Mouse (Mus musculus): Measurements from ENCODE around the gene Tmem50a.
A peak's percentile ranks its signal among the peaks of the same experiment; 100 is the strongest.
"Not testable (repeated sequence)": the region's sequence is repeated elsewhere in the genome, so short reads cannot be mapped to it uniquely, and the experiment has no call there.

Gene Tmem50a

GRCm38 (mm10) chr4:134922925-134923244 is 8.1 kb upstream of the Tmem50a start:
- peak; percentile 77 to 80 for DNase-seq

DNA sequence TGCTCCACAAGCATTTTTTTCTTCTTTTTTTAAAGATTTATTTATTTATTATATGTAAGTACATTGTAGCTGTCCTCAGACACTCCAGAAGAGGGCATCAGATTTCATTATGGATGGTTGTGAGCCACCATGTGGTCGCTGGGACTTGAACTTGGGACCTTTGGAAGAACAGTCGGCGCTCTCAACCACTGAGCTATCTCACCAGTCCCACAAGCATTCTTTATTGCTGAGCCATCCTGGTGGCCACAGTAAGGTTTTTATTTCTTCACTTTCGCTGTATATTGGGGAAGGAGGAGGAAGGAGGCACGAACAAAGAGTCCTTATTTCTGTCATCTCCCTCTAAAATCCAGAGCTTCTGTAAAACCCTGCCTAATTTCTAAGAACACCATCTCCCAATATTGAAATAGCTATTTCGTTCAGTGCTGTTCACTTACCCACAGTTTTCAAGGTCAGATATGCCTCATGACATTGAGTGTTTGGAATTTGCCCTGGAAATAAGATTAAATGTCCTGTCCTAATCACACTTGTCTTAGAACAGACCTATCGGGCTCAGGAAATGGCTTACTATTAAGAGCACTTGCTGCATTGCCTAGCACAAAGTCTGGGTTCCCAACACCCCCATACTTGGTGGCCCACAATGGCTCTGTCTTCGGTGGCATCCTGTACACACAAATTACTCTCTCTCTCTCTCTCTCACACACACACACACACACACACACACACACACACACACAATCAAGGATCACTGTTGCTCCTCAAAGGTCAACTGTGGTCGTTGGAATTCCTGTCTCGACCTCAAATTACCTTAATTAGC is 7.5 kb upstream of the Tmem50a start:
- peak in 1 of 2 experiments; percentile 31 for DNase-seq

- DNase-seq = no peak
These were observed 6.9 kb upstream of the Tmem50a start for GRCm38 (mm10) chr4:134921703-134922102.

DNA sequence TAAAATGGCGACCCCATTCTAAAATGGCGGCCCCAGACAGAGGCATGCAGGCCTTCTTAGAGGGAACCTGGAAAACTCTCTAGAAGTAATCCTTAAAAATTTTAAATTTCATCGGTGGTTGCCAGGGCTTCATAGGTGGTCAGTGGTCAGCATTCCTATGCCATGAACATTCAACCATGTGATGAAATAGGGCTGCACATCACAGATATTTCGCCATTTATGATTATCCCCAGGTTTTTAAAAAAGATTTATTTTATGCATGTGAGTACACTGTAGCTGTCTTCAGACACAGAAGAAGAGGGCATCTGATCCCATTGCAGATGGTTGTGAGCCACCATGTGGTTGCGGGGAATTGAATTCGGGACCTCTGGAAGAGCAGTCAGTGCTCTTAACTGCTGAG is 5.8 kb upstream of the Tmem50a start:
- no peak for DNase-seq

DNA sequence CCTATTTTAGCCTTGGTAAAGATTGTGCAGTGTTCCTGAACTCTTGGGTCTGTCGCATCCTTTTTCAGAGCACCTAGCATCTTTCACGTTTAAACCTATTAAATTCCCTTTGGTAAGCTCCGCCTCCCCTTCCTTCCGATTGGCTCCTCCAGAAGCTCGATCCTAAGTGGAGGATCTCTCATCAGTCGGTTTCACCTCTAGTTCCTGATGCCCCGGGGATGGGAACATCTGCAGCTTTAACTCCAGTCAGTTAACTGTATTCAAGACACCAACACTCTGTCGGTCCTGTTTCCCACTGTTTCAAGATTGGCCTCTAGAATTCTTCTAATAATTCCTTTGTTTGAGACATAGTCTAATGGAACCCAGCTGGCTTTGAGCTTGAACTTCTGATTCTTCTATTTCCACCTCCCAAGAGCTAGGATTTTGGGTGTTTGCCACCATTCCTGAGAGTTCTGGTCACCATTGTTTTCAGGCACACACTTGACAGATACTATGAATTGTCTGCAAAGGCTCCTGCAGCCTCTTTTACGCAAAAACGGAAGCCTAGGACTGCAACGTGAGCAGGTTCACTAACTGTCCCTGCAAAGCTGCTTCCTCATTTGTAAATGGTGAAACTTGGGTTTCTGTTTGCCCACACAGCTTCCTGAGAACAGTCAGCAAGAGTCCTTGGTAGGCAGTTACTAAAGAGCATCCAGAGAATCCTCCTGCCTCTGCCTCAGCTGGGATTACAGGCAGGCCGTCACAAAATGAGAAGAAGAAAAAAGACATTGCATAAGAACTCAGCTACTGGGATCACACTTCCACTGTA is 5.1 kb upstream of the Tmem50a start:
- peak in 1 of 2 experiments; percentile 45 for DNase-seq

GRCm38 (mm10) chr4:134918381-134918780 is 3.6 kb upstream of the Tmem50a start:
- peak; percentile 70 to 81 for DNase-seq

DNA sequence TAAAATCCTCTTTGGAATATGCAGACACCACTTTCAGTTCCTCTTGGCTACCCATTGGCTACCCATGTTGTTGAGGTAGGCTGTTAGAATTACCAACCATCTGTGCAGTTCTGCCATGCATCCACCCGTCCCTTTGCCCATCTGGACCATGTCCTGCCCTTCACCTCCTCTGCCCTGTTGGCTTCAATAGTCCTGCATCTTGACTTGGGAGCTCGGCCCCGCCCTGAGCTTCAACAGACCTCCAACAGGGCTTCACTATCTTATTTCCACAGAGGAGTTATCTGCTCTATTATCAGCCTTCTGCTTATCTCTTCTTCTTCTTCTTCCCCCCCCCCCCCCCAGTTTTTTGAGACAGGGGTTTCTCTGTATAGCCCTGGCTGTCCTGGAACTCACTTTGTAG is 2.4 kb upstream of the Tmem50a start:
- no peak for DNase-seq

DNA sequence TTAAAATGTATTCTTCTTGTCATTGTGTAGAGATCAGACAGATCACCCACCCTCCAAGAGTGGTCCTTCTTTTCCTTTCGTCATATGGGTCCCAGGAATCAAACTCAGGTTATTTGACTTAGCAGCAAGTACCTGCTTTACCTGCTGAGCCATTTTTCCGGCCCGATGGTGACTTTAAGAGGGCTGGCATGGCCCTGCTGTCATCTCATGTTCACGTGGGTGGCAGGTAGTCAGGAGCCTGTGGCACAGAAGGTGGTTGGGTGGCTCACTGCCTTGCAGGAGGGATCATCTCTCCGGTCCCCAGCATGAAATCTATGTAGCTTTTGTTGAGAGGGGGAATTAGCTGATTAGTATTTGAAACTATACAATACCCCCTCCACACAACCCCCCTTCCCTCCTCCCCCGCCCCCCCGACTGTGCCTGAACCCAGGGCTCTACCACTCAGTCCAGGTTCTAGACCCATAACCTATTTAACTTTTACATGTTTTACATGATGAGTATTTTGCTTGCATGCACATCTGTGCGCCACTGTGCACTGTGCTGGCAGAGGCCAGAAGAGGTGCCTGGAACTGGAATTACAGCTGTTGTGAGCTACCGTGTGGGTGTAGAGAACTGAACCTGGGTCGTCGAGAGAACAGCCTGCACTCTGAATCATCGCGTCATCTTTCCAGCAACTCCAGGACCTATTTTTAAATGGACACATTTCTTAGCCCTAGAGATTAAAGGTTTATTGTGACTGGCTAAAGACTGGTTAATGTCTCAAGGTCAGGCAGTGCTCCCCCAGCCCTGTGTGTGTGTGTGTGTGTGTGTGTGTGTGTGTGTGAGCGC is 613 bp upstream of the Tmem50a start:
- DNase-seq = no peak

- DNase-seq = no peak
These were observed 531 bp downstream of the Tmem50a start for GRCm38 (mm10) chr4:134914122-134914863.

GRCm38 (mm10) chr4:134913413-134913812 is 1.4 kb downstream of the Tmem50a start:
- DNase-seq = peak; percentile 63 to 80

DNA sequence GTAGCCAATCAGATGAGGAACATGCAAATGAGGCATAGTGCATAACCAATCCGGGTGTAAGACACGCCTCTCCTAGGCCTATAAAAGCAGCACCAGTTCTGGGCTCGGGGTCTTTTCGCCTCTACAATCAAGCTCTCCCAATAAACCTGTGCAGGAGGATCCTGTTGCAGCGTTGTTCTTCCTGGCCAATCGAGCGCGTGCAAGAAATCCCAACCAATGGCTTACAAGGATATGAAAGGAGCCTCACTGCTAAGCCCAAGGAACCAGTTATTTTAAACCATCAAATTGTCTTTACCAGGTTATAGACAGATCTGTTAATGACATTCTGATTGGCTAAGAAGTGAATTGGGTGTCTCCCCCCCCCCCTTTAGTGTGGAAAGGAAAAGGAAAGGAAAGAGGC is 3.4 kb downstream of the Tmem50a start:
- DNase-seq = not testable (repeated sequence)

GRCm38 (mm10) chr4:134903046-134903445 is 11.8 kb downstream of the Tmem50a start:
- DNase-seq = no peak

DNA sequence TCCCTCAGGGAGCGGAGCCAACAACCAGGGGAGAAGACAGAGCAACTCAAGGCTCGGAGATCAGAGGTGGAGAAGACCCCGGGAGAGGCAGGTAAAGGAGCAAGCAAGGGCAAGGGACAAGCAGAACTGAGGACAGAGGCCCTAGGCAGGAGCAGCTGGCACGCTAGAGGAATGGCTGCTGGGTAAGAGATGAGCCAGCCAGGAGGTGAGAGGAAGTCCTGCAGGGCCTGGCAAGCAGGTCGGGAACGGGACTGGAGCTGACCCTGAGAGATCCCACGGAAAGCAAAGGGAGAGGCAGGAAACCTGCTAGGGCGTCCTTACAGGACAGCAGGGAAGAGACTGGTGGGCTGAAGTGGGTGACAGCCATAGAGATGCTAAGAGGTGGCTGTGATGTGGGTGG is 13.7 kb downstream of the Tmem50a start:
- no peak for DNase-seq

GRCm38 (mm10) chr4:134897256-134897655 is 17.6 kb downstream of the Tmem50a start:
- DNase-seq = no peak

DNA sequence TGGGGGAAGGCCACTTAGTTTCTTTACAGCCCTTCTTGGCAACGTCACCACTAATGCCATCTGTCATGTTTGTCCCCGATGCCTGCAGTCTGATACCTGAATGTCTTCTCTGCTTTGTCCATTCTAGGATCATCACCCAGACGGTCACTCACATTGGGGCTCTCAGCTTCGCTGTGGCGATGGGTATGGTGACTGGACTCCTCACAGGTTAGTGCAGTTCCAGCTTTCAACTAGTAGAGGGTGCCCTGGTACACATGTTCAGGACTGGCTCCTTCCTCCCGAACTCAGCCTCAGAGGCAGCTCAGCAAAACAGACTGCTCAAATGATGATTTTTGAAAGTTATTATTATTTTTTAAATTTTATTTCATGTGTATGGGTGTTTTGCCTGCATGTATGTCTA is 22.7 kb downstream of the Tmem50a start:
- DNase-seq = peak; percentile 42 to 72

DNA sequence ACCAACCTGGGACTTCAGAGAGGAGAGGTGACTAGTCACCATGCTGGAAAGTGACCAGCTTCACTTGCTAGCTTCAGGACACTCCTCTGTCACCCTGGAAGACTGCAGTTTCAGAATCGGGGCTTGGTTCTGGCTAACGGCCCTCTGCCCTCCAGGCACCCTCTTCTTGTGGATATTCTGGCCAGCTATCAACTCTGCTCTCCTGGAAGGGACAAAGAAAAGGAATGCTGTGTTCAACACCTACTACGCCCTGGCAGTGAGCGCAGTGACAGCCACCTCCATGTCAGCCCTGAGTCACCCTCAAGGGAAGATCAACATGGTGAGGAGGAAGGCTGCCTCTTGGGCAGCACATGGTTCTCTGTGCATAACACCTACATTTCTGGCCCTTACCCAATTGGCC is 30.5 kb downstream of the Tmem50a start:
- no peak for DNase-seq

DNA sequence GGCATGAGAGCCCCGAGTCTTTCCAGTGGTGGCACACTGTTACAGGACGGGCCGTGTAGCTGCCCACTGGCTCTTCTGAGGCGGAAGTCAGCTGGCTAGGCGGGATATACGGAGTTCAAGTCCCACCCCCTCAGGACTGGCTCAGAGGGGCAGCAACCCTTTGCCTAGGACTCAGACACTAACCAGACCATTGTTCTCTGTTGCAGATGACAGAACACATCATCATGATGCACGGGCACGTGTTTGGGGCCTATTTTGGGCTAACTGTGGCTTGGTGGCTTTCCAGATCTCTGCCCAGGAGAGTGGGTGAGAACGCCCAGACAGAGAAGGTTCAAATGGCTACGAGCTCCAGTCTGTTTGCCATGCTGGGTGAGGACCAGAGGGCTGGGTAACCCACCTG is 31.0 kb downstream of the Tmem50a start:
- DNase-seq = no peak

- peak; percentile 47 for DNase-seq
These were observed 31.6 kb downstream of the Tmem50a start for GRCm38 (mm10) chr4:134883266-134883665.

DNA sequence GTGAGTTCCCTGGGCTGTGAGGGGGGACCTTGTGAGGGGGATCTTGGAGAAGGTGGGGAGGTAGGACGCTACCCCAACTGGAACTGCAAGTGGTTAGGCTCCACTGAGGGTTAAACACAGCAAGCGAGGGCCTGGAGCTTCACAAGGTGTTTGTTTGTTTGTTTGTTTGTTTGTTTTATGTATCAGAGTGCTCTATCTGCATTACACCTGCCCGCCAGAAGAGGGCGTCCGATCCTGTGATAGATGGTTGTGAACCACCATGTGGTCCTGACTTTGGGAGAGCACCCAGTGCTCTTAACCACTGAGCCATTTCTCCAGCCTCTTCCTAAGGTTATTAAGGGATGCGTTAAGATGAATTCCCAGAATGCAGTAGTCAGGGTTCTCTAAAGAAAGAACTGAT is 34.8 kb downstream of the Tmem50a start:
- peak in 1 of 2 experiments; percentile 21 for DNase-seq

- peak; percentile 76 to 83 for DNase-seq
These were observed 35.3 kb downstream of the Tmem50a start for GRCm38 (mm10) chr4:134879410-134879981.

DNA sequence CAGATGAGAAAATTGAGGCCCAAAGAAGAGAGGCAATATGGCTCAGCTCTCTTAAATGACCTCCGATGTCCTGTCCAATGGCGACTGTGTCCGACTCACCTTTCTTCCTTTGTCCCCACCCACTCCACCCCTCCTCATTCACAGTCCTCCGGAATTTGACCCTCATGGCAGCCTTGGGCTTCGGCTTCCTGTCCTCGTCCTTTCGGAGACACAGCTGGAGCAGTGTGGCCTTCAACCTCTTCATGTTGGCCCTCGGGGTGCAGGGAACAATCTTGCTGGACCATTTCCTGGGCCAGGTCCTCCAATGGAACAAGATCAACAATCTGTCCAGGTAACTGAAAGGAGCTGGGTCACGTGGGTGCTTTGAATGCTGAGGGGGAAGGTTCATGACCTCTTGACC is 38.7 kb downstream of the Tmem50a start:
- DNase-seq = no peak

- DNase-seq = no peak
These were observed 42.9 kb downstream of the Tmem50a start for GRCm38 (mm10) chr4:134871950-134872349.

Data from lung, postnatal 4 days (tissue).